Mouse (Mus musculus) retina, embryonic 14.5 days (tissue): ENCODE data around the gene Hspg2.
"Not testable (repeated sequence)": the region's sequence is repeated elsewhere in the genome, so short reads cannot be mapped to it uniquely, and the experiment has no call there.

ENCODE experiments used
- DNase-seq: peaks from one replicate; pipeline ENCODE4 v3.0.0-alpha.2; 2015; ENCODE audit warnings: low spot score

Gene Hspg2

DNA sequence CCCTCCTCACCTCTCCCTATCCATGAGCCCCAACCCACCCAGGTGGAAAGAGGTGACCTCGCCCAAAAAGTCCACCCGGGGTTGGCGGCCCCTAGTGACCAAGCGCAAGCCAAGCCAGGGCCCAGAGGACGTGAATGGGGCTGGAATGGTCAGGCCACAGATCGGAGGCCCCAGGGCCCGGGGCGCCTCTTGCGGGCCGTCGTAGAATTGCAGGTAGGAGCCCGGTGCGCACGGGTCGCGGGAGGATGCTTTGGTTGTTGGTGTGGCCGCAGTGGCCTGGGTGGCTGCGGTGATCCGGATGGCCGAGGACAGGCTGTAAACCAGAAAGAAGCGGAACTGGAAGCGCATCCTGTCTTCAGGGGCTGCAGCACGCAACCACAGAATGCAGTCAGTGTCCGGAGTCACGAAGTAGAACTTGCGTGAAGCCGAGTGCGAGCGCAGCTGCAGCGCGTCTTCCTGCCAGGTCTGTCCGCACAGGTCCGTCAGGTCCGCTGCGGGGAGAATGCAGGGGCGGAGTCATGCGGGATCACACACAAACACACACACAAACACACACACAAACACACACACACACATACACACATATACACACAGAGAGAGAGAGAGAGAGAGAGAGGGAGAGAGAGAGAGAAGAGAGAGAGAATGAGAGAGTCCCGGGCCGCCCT, 109.7 kb downstream of the Hspg2 start:
- DNase-seq: peak; percentile 83

GRCm38 (mm10) chr4:137579789-137580188, 111.2 kb downstream of the Hspg2 start:
- no peak for DNase-seq

DNA sequence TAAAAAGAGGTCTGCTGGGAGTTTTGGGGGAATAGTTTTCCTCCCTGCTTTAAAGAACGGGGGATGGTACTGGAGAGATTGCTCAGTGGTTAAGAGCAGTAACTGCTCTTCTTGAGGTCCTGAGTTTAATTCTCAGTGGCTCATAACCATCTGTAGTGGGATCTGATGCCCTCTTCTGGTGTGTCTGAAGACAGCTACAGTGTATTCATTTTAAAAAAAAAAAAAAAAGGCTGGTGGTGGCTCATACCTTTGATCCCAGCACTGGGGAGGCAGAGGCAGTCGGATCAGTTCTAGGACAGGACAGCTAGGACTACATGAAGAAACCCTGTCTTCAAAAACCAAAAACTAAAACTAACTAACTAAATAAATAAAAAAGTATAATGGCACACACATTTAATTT, 111.7 kb downstream of the Hspg2 start:
- no peak for DNase-seq

DNA sequence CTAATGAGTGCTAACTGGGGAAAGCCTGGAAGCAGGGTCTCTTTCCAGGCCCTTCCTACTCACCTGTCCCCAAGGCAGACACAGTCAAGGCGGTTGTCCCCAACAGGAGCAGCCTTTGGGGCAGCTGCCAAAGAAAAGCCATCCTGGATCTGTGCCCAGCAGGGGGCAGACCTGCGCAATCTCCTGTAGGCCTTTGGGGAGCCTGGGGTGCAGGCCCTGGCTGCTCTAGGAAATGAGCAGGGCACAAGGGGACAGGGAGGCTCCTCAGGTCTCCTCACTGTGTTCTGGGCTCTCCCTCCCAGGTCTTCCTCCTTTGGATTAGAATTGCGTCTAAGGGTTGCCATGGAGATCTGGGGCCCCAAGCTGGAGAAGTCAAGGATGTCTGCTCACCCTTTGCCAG, 113.2 kb downstream of the Hspg2 start:
- peak; percentile 65 for DNase-seq

GRCm38 (mm10) chr4:137589095-137589494, 120.5 kb downstream of the Hspg2 start:
- DNase-seq: not testable (repeated sequence)

GRCm38 (mm10) chr4:137589586-137589985, 121.0 kb downstream of the Hspg2 start:
- DNase-seq: no peak

- no peak for DNase-seq
Observed at GRCm38 (mm10) chr4:137590961-137591360, 122.4 kb downstream of the Hspg2 start.

GRCm38 (mm10) chr4:137593601-137594495, 125.3 kb downstream of the Hspg2 start, which contains the start of gene Usp48:
Gene Usp48 (plus strand): TSS chr4:137593755.
- peak; percentile 100 for DNase-seq

GRCm38 (mm10) chr4:137594496-137595270, 126.1 kb downstream of the Hspg2 start:
- DNase-seq: peak; percentile 56

GRCm38 (mm10) chr4:137597098-137597630, 128.6 kb downstream of the Hspg2 start:
- DNase-seq: no peak

DNA sequence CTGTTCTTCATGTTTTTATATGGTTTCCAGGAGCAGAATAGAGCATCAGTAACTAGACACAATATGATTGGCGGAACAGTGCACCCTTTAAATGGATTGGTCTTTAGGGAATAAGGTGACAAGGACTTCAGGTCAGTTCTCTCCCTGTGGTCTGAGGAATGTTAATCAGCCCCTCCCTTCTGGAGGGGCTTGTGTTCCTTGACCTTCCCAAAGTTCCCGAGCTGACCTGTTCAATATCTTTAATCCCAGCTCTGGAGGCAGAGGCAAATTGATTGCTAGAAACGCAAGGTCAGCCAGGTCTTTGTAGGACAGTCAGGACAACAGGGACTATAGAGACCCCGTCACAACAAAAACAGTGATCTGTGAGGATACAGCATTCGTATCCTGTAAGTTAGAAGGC, 130.0 kb downstream of the Hspg2 start:
- no peak for DNase-seq

GRCm38 (mm10) chr4:137603449-137604171, 135.0 kb downstream of the Hspg2 start:
- DNase-seq: no peak

DNA sequence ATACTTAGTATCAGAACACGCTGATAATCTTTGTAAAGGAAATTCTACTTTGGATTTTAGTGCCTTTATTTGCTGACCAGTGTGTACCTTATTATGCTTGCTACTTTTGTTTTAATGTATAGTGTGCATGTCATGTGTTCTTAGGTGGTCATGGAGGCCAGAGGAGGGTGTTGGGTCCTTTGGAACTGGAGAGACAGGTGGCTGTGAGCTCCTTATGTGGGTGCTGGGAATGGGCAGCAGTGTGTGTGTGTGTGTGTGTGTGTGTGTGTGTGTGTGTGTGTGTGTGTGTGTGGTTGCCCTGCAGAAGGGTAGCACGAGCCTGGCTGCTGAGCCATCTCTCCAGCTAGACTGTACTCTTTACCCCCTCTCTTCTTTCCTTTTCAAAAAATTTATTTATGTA, 138.5 kb downstream of the Hspg2 start:
- DNase-seq: no peak

DNA sequence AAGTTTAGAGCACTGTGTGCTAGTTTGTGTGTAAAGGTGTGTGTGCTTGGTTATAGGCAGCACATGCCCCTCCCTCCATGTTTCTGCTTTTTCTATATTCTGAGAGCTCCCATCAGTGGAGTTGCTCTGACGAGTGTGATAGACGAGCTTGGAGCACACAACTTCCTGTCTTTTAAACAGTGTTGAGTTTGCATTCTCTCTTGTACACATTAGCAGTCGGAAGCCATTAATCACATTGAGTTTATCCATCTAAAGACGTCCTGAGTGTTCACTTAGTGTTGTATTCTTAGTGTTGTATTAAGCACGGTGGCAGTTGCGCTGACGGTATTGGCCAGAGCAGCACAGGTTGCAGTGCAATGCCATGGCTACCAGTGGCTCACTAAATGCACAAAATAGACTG, 140.7 kb downstream of the Hspg2 start:
- no peak for DNase-seq

DNA sequence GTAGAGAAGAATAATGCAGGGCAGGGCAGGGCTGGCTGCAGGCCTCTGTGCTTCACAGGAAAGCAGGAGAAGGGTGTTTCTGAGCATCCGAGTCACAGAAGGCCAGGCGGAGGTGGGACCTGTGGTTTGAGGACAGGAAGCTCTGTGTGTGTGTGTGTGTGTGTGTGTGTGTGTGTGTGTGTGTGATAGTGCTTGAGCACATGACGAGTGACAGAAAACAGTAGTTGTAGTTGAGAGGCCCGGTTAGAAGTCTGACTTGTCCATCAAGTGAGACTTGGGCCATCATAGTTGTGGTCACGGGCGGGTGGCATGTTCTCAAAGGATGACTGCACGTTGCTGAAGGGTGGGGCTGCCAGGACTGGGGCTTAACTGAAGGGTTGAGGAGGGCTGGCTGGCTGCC, 141.1 kb downstream of the Hspg2 start:
- DNase-seq: no peak

- no peak for DNase-seq
Observed at GRCm38 (mm10) chr4:137610256-137610655, 141.7 kb downstream of the Hspg2 start.
